Mouse (Mus musculus): Measurements from ENCODE around the gene Ldlr.

The Ldlr gene

GRCm38 (mm10) chr9:21725224-21726121, 2.2 kb downstream of the Ldlr start:
- DNase-seq (ENCODE audit: inconsistent age in 2 of 2, low spot score in 1 of 2): no peak

GRCm38 (mm10) chr9:21726218-21726975, 3.1 kb downstream of the Ldlr start:
- peak in 1 of 2 experiments; percentile 69 for DNase-seq (ENCODE audit: inconsistent age in 2 of 2, low spot score in 1 of 2)

GRCm38 (mm10) chr9:21728261-21728832, 5.1 kb downstream of the Ldlr start:
- peak; percentile 67 to 89 for DNase-seq (ENCODE audit: inconsistent age in 2 of 2, low spot score in 1 of 2)

- peak; percentile 82 to 90 for DNase-seq (ENCODE audit: inconsistent age in 2 of 2, low spot score in 1 of 2)
Observed at GRCm38 (mm10) chr9:21729264-21729663, 6.0 kb downstream of the Ldlr start.

GRCm38 (mm10) chr9:21732288-21732687, 9.0 kb downstream of the Ldlr start:
- no peak for DNase-seq (ENCODE audit: inconsistent age in 2 of 2, low spot score in 1 of 2)

GRCm38 (mm10) chr9:21733446-21733845, 10.2 kb downstream of the Ldlr start:
- DNase-seq (ENCODE audit: inconsistent age in 2 of 2, low spot score in 1 of 2): no peak

GRCm38 (mm10) chr9:21733989-21734388, 10.7 kb downstream of the Ldlr start:
- no peak for DNase-seq (ENCODE audit: inconsistent age in 2 of 2, low spot score in 1 of 2)

- DNase-seq (ENCODE audit: inconsistent age in 2 of 2, low spot score in 1 of 2): peak; percentile 66 to 85
Observed at GRCm38 (mm10) chr9:21735126-21735525, 11.8 kb downstream of the Ldlr start.

- DNase-seq (ENCODE audit: inconsistent age in 2 of 2, low spot score in 1 of 2): no peak
Observed at GRCm38 (mm10) chr9:21736580-21736979, 13.3 kb downstream of the Ldlr start.

GRCm38 (mm10) chr9:21737188-21737587, 13.9 kb downstream of the Ldlr start:
- no peak for DNase-seq (ENCODE audit: inconsistent age in 2 of 2, low spot score in 1 of 2)

GRCm38 (mm10) chr9:21738776-21739175, 15.5 kb downstream of the Ldlr start:
- DNase-seq (ENCODE audit: inconsistent age in 2 of 2, low spot score in 1 of 2): no peak

GRCm38 (mm10) chr9:21740427-21740826, 17.1 kb downstream of the Ldlr start:
- no peak for DNase-seq (ENCODE audit: inconsistent age in 2 of 2, low spot score in 1 of 2)

- DNase-seq (ENCODE audit: inconsistent age in 2 of 2, low spot score in 1 of 2): no peak
Observed at GRCm38 (mm10) chr9:21741514-21741913, 18.2 kb downstream of the Ldlr start.

- no peak for DNase-seq (ENCODE audit: inconsistent age in 2 of 2, low spot score in 1 of 2)
Observed at GRCm38 (mm10) chr9:21747238-21747774, 24.0 kb downstream of the Ldlr start.

- DNase-seq (ENCODE audit: inconsistent age in 2 of 2, low spot score in 1 of 2): peak; percentile 84 to 88
Observed at GRCm38 (mm10) chr9:21748033-21748432, 24.8 kb downstream of the Ldlr start.

GRCm38 (mm10) chr9:21748491-21748890, 25.2 kb downstream of the Ldlr start:
- DNase-seq (ENCODE audit: inconsistent age in 2 of 2, low spot score in 1 of 2): peak; percentile 33 to 67

- no peak for DNase-seq (ENCODE audit: inconsistent age in 2 of 2, low spot score in 1 of 2)
Observed at GRCm38 (mm10) chr9:21749382-21750118, 26.3 kb downstream of the Ldlr start.

GRCm38 (mm10) chr9:21750370-21750769, 27.1 kb downstream of the Ldlr start:
- peak; percentile 29 to 58 for DNase-seq (ENCODE audit: inconsistent age in 2 of 2, low spot score in 1 of 2)

- DNase-seq (ENCODE audit: inconsistent age in 2 of 2, low spot score in 1 of 2): peak; percentile 82 to 90
Observed at GRCm38 (mm10) chr9:21751347-21751746, 28.1 kb downstream of the Ldlr start.

GRCm38 (mm10) chr9:21752252-21752792, 29.0 kb downstream of the Ldlr start:
- DNase-seq (ENCODE audit: inconsistent age in 2 of 2, low spot score in 1 of 2): peak; percentile 49 to 78

All from adrenal gland, adult (tissue).